Mouse (Mus musculus): ENCODE measurements around the gene Olfr94.
"Not testable (repeated sequence)": the region's sequence is repeated elsewhere in the genome, so short reads cannot be mapped to it uniquely, and the experiment has no call there.

Olfr94 gene

GRCm38 (mm10) chr17:37200894-37201293 is at the start of gene Olfr94:
Olfr94 (minus strand) TSS chr17:37200994.
- no peak for DNase-seq (ENCODE audit: low spot score)

- DNase-seq (ENCODE audit: low spot score): no peak
Observed at GRCm38 (mm10) chr17:37250544-37250943, 49.8 kb upstream of the Olfr94 start.

DNA sequence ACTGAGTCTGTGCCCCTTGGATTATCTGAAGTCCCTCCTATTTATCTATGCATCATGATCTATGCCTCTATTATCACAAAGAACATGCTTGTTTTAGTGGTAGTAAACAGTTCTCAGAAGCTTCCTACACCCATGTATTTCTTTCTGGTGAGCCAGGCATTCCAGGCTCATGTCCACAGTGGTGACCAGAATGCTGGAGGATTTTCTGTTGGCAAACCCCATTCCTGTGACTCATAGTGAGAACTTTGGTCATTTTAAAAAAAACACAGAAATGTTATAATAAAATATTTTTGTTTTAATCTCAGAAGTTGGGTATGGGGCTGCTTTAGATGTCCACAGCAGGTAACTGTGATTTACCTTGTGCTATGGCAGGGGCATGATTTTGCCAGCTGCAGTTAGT is 48.7 kb upstream of the Olfr94 start:
- no peak for DNase-seq (ENCODE audit: low spot score)

DNA sequence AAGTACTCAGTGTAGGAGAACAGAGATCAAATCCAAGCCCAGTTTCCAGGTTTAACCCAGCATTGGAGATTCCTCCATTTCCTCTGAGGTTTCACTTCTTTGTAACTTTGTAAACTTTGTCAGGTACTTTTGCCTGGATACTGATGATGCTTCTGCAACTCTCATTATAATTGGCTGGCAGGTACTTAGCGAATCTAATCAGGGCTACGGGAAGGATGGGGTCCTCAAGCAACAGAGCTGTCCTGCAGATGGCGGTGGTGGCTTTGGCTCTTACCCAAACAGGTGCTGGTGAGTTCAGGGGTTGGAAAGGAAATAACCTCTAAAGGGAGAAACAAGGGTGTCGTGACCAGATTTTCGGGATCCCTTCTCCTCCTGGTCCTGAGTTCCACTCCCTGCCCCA is 45.9 kb upstream of the Olfr94 start:
- no peak for DNase-seq (ENCODE audit: low spot score)

DNA sequence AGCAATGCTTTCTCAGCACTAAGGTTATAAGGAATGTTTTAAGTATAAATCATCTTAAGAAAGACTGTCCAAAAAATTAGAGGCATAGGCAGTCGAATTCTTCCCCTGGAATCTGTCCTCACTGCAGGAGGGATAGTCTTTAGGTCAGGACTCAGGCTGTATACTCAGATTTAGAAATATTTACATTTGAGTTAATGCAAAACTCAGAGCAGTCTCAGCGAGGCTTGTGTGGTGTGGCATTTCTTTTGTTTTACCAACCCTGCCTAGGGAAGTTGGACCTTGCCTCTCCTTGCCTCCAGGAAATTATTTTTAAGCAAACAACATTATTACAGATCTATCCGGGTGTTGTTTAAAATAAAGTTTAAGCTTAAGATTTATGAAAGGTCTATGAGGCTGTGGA is 41.4 kb upstream of the Olfr94 start:
- no peak for DNase-seq (ENCODE audit: low spot score)

- DNase-seq (ENCODE audit: low spot score): not testable (repeated sequence)
Observed at GRCm38 (mm10) chr17:37237230-37237629, 36.4 kb upstream of the Olfr94 start, which contains the start of gene Olfr97. Olfr97 (minus strand) TSS chr17:37237330.

GRCm38 (mm10) chr17:37221879-37222278 is 21.1 kb upstream of the Olfr94 start:
- no peak for DNase-seq (ENCODE audit: low spot score)

DNA sequence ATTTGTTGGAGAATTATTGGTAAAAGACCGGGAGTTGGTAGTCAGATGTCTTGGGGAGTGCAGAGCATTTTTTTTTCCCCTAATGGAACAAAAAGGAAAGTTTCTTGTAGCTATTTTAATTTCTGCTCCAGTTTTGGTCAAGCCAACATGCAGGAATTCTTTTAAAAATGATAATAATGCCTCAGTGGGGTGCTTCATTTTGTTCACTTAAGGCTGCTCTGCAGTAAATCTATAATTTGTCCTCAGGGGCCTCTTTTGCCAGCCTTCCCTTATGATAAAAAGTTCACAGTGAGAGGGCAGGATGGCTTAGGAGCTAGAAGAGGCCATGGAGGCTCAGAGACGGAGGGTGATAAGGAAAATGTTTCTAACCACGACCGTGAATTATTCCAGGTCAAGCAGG is 19.1 kb upstream of the Olfr94 start, which contains the start of gene Olfr96:
Gene Olfr96, plus strand, starts transcription at position 301 of the 400 bp plus-strand sequence.
- DNase-seq (ENCODE audit: low spot score): no peak

- DNase-seq (ENCODE audit: low spot score): no peak
Observed at GRCm38 (mm10) chr17:37218486-37218885, 17.7 kb upstream of the Olfr94 start.

DNA sequence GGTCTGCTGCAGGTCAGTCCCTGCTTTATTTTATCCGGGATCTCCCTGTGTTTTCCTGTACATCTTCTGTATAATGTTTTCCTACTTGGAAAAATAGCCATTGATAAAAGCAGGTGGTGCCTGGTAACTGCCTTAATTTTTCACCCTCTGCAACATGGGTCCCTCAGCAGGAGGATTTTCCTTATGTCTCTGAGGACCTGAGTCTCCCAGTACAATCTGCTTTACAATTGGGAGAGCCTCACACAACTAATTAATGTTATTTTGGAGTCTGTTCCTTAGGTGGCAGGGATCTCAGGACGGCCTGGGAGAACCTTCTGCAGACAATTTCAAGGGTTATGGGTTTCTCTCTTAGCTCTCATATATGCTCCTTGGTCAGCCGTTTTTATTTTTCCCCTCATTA is 12.2 kb upstream of the Olfr94 start, which contains the start of gene Olfr95:
Gene Olfr95, minus strand, starts transcription at position 101 of the 400 bp plus-strand sequence.
- DNase-seq (ENCODE audit: low spot score): no peak

- no peak for DNase-seq (ENCODE audit: low spot score)
Observed at GRCm38 (mm10) chr17:37210884-37211768, 10.3 kb upstream of the Olfr94 start.

DNA sequence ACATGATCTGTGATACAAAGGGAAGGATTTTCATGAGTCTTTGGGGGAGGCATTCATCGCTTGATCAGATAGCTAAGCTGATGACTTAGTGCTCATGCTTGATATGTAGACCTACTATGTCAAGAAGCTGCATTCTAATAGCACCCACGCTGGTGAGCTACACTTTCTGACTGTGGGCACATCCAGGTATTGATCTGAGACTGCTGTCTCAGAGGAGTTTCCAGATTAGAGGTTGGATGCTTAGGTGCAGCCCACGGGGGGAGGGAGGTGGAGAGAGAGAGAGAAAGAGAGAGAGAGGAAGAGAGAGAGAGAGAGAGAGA is 3.1 kb upstream of the Olfr94 start:
- DNase-seq (ENCODE audit: low spot score): no peak

GRCm38 (mm10) chr17:37203206-37203916 is 2.6 kb upstream of the Olfr94 start:
- DNase-seq (ENCODE audit: low spot score): peak; percentile 45

DNA sequence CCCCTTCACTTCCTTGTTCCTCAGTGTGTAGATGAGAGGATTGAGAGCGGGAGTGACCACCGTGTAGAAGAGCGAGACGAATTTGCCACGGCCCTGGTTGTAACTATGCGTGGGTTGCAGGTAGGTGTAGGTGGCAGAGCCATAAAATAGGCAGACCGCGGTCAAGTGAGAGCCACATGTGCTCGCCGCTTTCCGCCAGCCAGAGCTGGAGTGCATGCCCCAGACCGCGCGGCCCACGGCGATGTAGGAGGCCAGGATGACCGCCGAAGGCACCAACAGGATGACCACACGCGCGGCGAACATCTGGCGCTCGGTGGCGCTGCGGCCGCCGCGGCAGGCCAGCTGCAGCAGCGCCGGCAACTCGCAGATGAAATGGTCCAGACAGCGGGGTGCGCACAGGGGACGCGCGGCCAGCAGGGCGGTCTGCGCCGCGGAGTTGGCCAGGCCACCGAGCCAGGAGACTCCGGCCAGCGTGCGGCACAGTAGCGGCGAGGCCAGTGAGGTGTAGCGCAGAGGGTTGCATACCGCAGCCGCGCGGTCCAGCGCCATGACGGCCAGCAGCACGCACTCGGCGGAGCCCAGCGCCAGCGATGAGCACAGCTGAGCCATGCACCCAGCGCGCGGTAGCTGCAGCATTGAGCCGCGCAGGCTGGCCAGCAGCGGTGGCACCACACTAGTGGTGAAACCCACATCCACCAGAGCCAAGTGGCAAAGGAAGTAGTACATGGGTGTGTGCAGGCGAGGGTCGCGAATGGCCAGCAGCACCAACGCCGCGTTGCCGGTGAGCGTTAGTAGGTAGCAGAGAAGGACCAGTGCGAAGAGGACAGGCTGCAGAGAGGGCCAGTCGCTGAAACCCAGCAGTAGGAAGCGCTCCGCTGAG is 3.7 kb downstream of the Olfr94 start:
- DNase-seq (ENCODE audit: low spot score): no peak

DNA sequence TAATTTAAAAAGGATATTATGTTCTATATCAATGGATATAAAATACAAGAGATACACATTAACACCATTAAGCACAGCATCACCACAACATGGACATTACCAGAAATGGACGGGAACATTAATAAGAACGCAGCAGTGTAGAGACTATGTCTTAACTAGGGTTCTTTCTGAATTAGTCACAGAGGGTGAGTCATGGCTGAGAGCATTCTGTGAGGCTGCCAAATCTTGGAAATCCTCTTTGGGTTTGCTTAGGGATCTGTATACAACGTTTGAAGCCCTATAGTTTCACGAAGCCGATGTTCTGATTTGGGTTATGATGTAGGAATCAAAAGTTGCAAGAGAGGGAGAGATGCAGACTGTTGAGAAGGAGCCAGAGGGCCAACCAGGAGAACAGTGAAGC is 6.0 kb downstream of the Olfr94 start:
- DNase-seq (ENCODE audit: low spot score): no peak

GRCm38 (mm10) chr17:37193656-37194055 is 7.1 kb downstream of the Olfr94 start, which contains the start of gene Ubd:
Ubd (plus strand) TSS chr17:37193892.
- no peak for DNase-seq (ENCODE audit: low spot score)

DNA sequence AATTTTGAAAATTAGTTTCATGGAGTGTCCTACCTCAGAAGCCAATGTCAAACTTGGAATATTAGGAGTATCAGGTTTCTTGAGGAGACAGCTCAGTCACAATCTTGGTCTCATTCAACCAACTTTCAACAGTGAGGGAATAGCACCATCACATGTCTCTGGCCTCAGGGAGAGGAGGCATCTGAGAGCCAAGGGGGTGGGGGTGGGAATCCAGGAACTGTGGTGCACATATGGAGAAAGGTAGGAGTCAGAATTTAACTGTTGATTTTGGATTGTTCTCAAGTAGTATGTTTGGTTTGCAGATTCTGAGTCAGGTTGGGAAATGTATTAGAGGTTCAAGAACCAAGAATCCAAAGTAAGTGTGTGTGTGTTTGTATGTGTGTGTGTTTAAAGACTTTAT is 7.8 kb downstream of the Olfr94 start:
- DNase-seq (ENCODE audit: low spot score): no peak

GRCm38 (mm10) chr17:37190711-37191110 is 10.1 kb downstream of the Olfr94 start:
- DNase-seq (ENCODE audit: low spot score): no peak

- DNase-seq (ENCODE audit: low spot score): no peak
Observed at GRCm38 (mm10) chr17:37185474-37185873, 15.3 kb downstream of the Olfr94 start.

DNA sequence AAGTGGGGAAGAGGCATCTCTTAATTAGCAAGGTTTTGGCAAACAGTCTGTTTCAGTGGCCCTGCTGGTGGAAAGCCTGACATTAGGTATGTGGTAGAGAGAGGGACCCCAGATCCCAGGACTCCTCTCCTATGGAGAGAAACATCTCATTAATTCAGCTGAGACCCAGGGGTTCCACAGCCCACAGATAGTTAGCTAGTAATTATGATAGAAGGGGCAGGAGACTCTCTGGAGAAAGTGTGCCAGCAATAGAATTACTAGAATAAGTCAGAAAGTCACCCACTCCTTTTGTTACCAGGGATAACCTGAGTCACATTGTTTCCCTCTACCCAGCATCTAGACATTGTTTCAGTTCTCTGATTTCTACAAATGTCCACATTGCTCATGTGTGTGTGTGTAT is 39.4 kb downstream of the Olfr94 start, which contains the start of gene Olfr93:
Gene Olfr93, minus strand, starts transcription at position 101 of the 400 bp plus-strand sequence.
- DNase-seq (ENCODE audit: low spot score): no peak
